Mouse (Mus musculus): Measurements from ENCODE around the gene Olfr617. TPM values are rescaled to one million over a fixed set of nuclear protein-coding genes. Genes with fewer than 3 reads are reported as not detected.

Olfr617 gene
- polyA plus RNA-seq, 1 experiment from 2014 or later, result not detected

Small RNA genes within 50 kb of the gene (microRNA-seq; reads per million reads assigned to microRNA genes)
- not detected for gene Gm26506

Other genes with a start within 250 kb of the Olfr617 start
- gene Olfr598, start 249.5 kb upstream of the Olfr617 start, polyA plus RNA-seq (2014; fragmentation: Nextera tagmentation; extraction: Ambion mirVana), result not detected in 2 replicates
- gene Olfr599, start 237.1 kb upstream of the Olfr617 start, polyA plus RNA-seq (2014; fragmentation: Nextera tagmentation; extraction: Ambion mirVana), result not detected in 2 replicates
- gene Olfr600, start 223.4 kb upstream of the Olfr617 start, polyA plus RNA-seq (2014; fragmentation: Nextera tagmentation; extraction: Ambion mirVana), result not detected in 2 replicates
- not detected in 2 replicates for gene Olfr601, start 210.4 kb upstream of the Olfr617 start, polyA plus RNA-seq (2014; fragmentation: Nextera tagmentation; extraction: Ambion mirVana)
- not detected in 2 replicates for gene Olfr603, start 186.9 kb upstream of the Olfr617 start, polyA plus RNA-seq (2014; fragmentation: Nextera tagmentation; extraction: Ambion mirVana)
- gene Usp17lc, start 158.0 kb upstream of the Olfr617 start, polyA plus RNA-seq (2014; fragmentation: Nextera tagmentation; extraction: Ambion mirVana), result not detected in 2 replicates
- gene Olfr605, start 127.6 kb upstream of the Olfr617 start, polyA plus RNA-seq (2014; fragmentation: Nextera tagmentation; extraction: Ambion mirVana), result not detected in 2 replicates
- gene Olfr606, start 124.0 kb upstream of the Olfr617 start, polyA plus RNA-seq (2014; fragmentation: Nextera tagmentation; extraction: Ambion mirVana), result not detected in 2 replicates
- gene Olfr607, start 108.9 kb upstream of the Olfr617 start, polyA plus RNA-seq (2014; fragmentation: Nextera tagmentation; extraction: Ambion mirVana), result not detected in 2 replicates
- gene Olfr608, start 103.2 kb upstream of the Olfr617 start, polyA plus RNA-seq (2014; fragmentation: Nextera tagmentation; extraction: Ambion mirVana), result not detected in 2 replicates
- gene Olfr609, start 75.0 kb upstream of the Olfr617 start, polyA plus RNA-seq (2014; fragmentation: Nextera tagmentation; extraction: Ambion mirVana), result not detected in 2 replicates
- not detected in 2 replicates for gene Olfr610, start 60.9 kb upstream of the Olfr617 start, polyA plus RNA-seq (2014; fragmentation: Nextera tagmentation; extraction: Ambion mirVana)
- not detected in 2 replicates for gene Olfr611, start 52.2 kb upstream of the Olfr617 start, polyA plus RNA-seq (2014; fragmentation: Nextera tagmentation; extraction: Ambion mirVana)
- not detected in 2 replicates for gene Olfr612, start 30.3 kb upstream of the Olfr617 start, polyA plus RNA-seq (2014; fragmentation: Nextera tagmentation; extraction: Ambion mirVana)
- not detected in 2 replicates for gene Olfr613, start 25.0 kb upstream of the Olfr617 start, polyA plus RNA-seq (2014; fragmentation: Nextera tagmentation; extraction: Ambion mirVana)
- not detected in 2 replicates for gene Olfr615, start 17.0 kb upstream of the Olfr617 start, polyA plus RNA-seq (2014; fragmentation: Nextera tagmentation; extraction: Ambion mirVana)
- gene Olfr616, start 3.9 kb upstream of the Olfr617 start, polyA plus RNA-seq (2014; fragmentation: Nextera tagmentation; extraction: Ambion mirVana), result not detected in 2 replicates
- gene Olfr618, start 17.0 kb downstream of the Olfr617 start, polyA plus RNA-seq (2014; fragmentation: Nextera tagmentation; extraction: Ambion mirVana), result not detected in 2 replicates
- gene Olfr619, start 27.5 kb downstream of the Olfr617 start, polyA plus RNA-seq (2014; fragmentation: Nextera tagmentation; extraction: Ambion mirVana), result not detected in 2 replicates
- not detected in 2 replicates for gene Olfr620, start 39.5 kb downstream of the Olfr617 start, polyA plus RNA-seq (2014; fragmentation: Nextera tagmentation; extraction: Ambion mirVana)
- gene Olfr622, start 69.6 kb downstream of the Olfr617 start, polyA plus RNA-seq (2014; fragmentation: Nextera tagmentation; extraction: Ambion mirVana), result not detected in 2 replicates
- gene Olfr623, start 90.6 kb downstream of the Olfr617 start, polyA plus RNA-seq (2014; fragmentation: Nextera tagmentation; extraction: Ambion mirVana), result not detected in 2 replicates
- gene Olfr624, start 98.1 kb downstream of the Olfr617 start, polyA plus RNA-seq (2014; fragmentation: Nextera tagmentation; extraction: Ambion mirVana), result 0.08 and 0.10 TPM in 2 replicates
- not detected in 2 replicates for gene Olfr625-ps1, start 109.7 kb downstream of the Olfr617 start, polyA plus RNA-seq (2014; fragmentation: Nextera tagmentation; extraction: Ambion mirVana)
- not detected in 2 replicates for gene Olfr243, start 141.6 kb downstream of the Olfr617 start, polyA plus RNA-seq (2014; fragmentation: Nextera tagmentation; extraction: Ambion mirVana)
- not detected in 2 replicates for gene Olfr628, start 157.3 kb downstream of the Olfr617 start, polyA plus RNA-seq (2014; fragmentation: Nextera tagmentation; extraction: Ambion mirVana)
- not detected in 2 replicates for gene Olfr629, start 171.9 kb downstream of the Olfr617 start, polyA plus RNA-seq (2014; fragmentation: Nextera tagmentation; extraction: Ambion mirVana)
- not detected in 2 replicates for gene Olfr630, start 184.3 kb downstream of the Olfr617 start, polyA plus RNA-seq (2014; fragmentation: Nextera tagmentation; extraction: Ambion mirVana)
- not detected in 2 replicates for gene Olfr69, start 198.5 kb downstream of the Olfr617 start, polyA plus RNA-seq (2014; fragmentation: Nextera tagmentation; extraction: Ambion mirVana)
- not detected in 2 replicates for gene Olfr68, start 206.6 kb downstream of the Olfr617 start, polyA plus RNA-seq (2014; fragmentation: Nextera tagmentation; extraction: Ambion mirVana)
- gene Olfr67, start 218.8 kb downstream of the Olfr617 start, polyA plus RNA-seq (2014; fragmentation: Nextera tagmentation; extraction: Ambion mirVana), result not detected in 2 replicates
- gene Hbb-bt, start 240.9 kb downstream of the Olfr617 start, polyA plus RNA-seq (2014; fragmentation: Nextera tagmentation; extraction: Ambion mirVana), result 518 and 565 TPM in 2 replicates